Mouse (Mus musculus) embryonic facial prominence, embryonic 11.5 days (tissue): ENCODE results near the gene Scrn3. TPM values are rescaled to one million over a fixed set of nuclear protein-coding genes. Genes with fewer than 3 reads are reported as not detected.

ENCODE experiments used
- ATAC-seq: fragments of 200-750 bp; cut with Nextera tagmentation; replicated peaks from 2 replicates; pipeline ENCODE4 v1.8.0; 2017; ENCODE audit warnings: low read depth; ENCODE audit not compliant: insufficient number of reproducible peaks, low FRiP score, low TSS enrichment
- DNase-seq: peaks from one replicate; pipeline ENCODE4 v3.0.0-alpha.2; 2015; ENCODE audit warnings: low spot score
- H3K27ac ChIP-seq: fragments of 300-500 bp; sonication (generic); replicated peaks from 2 replicates; pipeline ENCODE4 v1.5.1; 2014; ENCODE audit warnings: mild to moderate bottlenecking, low read depth, low read length, control low read depth
- H3K27me3 ChIP-seq: fragments of 300-500 bp; sonication (generic); 2 replicates; pipeline ENCODE4 v1.6.1; 2014; ENCODE audit warnings: mild to moderate bottlenecking, low read length, moderate library complexity, mixed read lengths; ENCODE audit not compliant: control insufficient read depth, insufficient read depth
- H3K36me3 ChIP-seq: fragments of 300-500 bp; sonication (generic); replicated peaks from 2 replicates; pipeline ENCODE4 v1.6.1; 2014; ENCODE audit warnings: low read depth, mild to moderate bottlenecking, low read length, moderate library complexity, mixed read lengths; ENCODE audit not compliant: control insufficient read depth, insufficient read depth
- H3K4me1 ChIP-seq: fragments of 300-500 bp; sonication (generic); 2 replicates; pipeline ENCODE4 v1.6.1; 2014; ENCODE audit warnings: low read length, mixed read lengths; ENCODE audit not compliant: control insufficient read depth, insufficient read depth
- H3K4me2 ChIP-seq: fragments of 300-500 bp; sonication (generic); 2 replicates; pipeline ENCODE4 v1.6.1; 2014; ENCODE audit warnings: low read depth, mild to moderate bottlenecking, control low read depth, low read length, moderate library complexity
- H3K4me3 ChIP-seq: fragments of 300-500 bp; sonication (generic); 2 replicates; pipeline ENCODE4 v1.5.1; 2014; ENCODE audit warnings: low read depth, low read length, control low read depth
- H3K9ac ChIP-seq: fragments of 300-500 bp; sonication (generic); replicated peaks from 2 replicates; pipeline ENCODE4 v1.6.1; 2014; ENCODE audit warnings: mild to moderate bottlenecking, control low read depth, low read length
- H3K9me3 ChIP-seq: fragments of 300-500 bp; sonication (generic); replicated peaks from 2 replicates; pipeline ENCODE4 v1.6.1; 2016; ENCODE audit warnings: mild to moderate bottlenecking, low read length, inconsistent platforms, mixed read lengths; ENCODE audit not compliant: control insufficient read depth
- WGBS: fragments of 180-500 bp; shearing (Covaris S2); extraction: QIAGEN DNeasy Blood & Tissue Kit; methylation state at CpG from one replicate; pipeline ENCODE4 v1.1.7; 2014; 5-methylcytosine and 5-hydroxymethylcytosine counted together
- polyA plus RNA-seq: library from polyadenylated mRNA; unstranded; fragments of >200 nt; fragmentation: Nextera tagmentation; extraction: Ambion mirVana; gene quantifications from 2 replicates; pipeline ENCODE4 v1.2.1, GENCODE M21; 2014

Gene Scrn3
- polyA plus RNA-seq, 1 experiment from 2014 or later, result 14.5 TPM

DNA sequence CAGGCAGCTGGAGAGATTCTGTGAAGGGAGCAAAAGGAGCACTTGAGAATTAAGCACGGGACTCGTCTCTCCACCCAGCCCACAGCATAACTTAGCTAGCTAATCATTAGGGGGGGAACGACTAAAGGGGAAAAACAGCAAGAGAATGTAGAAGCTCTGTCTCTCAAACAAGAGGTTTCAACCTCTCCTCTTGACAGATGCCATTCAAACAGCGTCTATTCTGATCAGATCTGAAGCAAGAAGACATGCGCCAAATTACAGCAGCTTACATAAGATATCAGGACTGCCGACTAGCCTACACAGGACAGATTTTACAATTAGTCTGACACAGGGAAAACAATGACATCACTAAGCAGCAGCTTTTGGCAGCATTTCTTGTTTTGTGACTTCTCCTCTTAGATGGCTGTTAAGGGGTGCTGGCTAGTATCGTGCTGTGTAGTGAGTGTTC lies 39.5 kb downstream of the Scrn3 start:
- no peaks in the 10 kb centered on the region for H3K4me1 ChIP-seq
- H3K36me3 ChIP-seq, result no peaks in the 10 kb centered on the region
- no peaks in the 10 kb centered on the region for H3K27me3 ChIP-seq
- H3K9me3 ChIP-seq, result no peaks in the 10 kb centered on the region
- H3K4me3 ChIP-seq, result no peak overlapping the region
- DNase-seq, result no peak
- WGBS, result 57% methylated on average over 7 of the region's 7 CpGs
- ATAC-seq, result no peak
- H3K4me2 ChIP-seq, result no peak overlapping the region
- no peak overlapping the region for H3K9ac ChIP-seq
- no peak overlapping the region for H3K27ac ChIP-seq

DNA sequence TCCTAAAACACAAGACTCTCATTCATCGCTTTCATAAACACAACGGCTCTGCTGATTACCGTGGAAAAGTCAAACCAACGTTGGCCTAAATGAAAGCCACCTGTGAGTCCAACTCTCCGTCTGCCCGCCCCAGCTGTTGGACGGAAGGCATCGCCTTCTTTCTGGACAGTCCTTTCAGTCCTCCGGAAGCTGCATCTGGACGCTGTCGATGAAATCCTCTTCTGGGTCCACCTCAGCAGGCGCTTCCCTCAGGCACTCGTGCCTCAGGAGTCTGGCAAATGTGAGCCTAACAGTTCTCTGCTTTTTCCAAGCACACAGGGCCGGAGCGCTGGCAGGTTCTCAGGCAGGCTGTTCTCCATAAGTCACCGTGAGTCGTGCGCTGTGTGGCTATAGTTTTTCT lies 44.6 kb downstream of the Scrn3 start:
- H3K36me3 ChIP-seq, result no peaks in the 10 kb centered on the region
- H3K27ac ChIP-seq, result no peak overlapping the region
- DNase-seq, result peak; percentile 86
- no peaks in the 10 kb centered on the region for H3K27me3 ChIP-seq
- H3K4me3 ChIP-seq, result no peak overlapping the region
- WGBS, result 27% methylated on average over 18 of the region's 18 CpGs
- peak overlapping the region; percentile 26; the same call in 1 of the 2 replicates for H3K4me2 ChIP-seq
- ATAC-seq, result peak; percentile 76; the same call in 1 of the 2 replicates
- H3K4me1 ChIP-seq, result no peaks in the 10 kb centered on the region
- no peaks in the 10 kb centered on the region for H3K9me3 ChIP-seq
- H3K9ac ChIP-seq, result no peak overlapping the region

DNA sequence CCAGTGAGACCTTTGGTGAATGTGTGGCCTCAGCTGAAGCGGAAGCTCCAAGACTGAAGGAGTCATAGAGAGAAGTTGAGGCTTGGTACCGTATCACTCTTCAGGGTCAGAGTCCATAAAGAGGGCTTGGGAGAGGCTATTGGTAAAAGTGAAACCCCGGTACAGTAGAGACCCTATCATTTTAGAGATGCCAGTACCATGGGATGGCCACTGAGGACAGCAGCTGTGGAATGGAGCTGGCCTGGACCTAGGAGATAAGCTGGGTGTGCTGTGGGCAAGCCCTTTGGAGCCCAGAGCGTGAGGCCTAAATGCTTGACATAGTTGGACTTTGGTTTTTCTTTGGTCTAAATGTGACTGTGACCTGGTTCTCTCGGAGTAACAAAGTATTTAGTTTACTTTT lies 47.5 kb downstream of the Scrn3 start:
- WGBS, result 90% methylated on average over 5 of the region's 5 CpGs
- H3K9ac ChIP-seq, result no peak overlapping the region
- H3K27ac ChIP-seq, result no peak overlapping the region
- H3K4me3 ChIP-seq, result no peak overlapping the region
- no peaks in the 10 kb centered on the region for H3K36me3 ChIP-seq
- H3K9me3 ChIP-seq, result no peaks in the 10 kb centered on the region
- H3K4me2 ChIP-seq, result no peak overlapping the region
- H3K27me3 ChIP-seq, result no peaks in the 10 kb centered on the region
- ATAC-seq, result no peak
- no peak for DNase-seq
- no peaks in the 10 kb centered on the region for H3K4me1 ChIP-seq

DNA sequence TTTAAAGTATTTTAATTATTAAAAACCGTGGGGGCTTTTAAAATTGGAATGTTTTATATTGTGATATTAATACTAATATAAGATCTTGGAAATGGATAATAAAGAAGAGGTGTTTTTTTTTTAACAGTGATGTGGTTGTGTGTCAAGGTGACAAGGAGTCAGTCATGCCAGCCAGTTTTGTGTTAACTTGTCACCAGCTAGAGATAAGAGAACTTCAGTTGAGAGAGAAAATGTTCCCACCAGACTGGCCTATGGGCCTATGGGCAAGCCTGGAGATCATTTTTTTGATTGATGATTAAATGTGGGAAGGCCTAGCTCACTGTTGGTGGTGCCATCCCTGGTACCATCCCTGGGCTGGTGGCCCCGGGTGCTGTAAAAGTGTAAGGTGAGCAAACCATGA lies 48.1 kb downstream of the Scrn3 start:
- Histone ChIP-seq H3K9me3 (no peaks in the 10 kb centered on the region), H3K9ac (no peak overlapping the region), H3K27ac (no peak overlapping the region), H3K4me2 (no peak overlapping the region), H3K36me3 (no peaks in the 10 kb centered on the region), H3K4me1 (no peaks in the 10 kb centered on the region), H3K4me3 (no peak overlapping the region), H3K27me3 (no peaks in the 10 kb centered on the region)
- no peak for DNase-seq
- WGBS, result 84% methylated on average over 2 of the region's 2 CpGs
- no peak for ATAC-seq

DNA sequence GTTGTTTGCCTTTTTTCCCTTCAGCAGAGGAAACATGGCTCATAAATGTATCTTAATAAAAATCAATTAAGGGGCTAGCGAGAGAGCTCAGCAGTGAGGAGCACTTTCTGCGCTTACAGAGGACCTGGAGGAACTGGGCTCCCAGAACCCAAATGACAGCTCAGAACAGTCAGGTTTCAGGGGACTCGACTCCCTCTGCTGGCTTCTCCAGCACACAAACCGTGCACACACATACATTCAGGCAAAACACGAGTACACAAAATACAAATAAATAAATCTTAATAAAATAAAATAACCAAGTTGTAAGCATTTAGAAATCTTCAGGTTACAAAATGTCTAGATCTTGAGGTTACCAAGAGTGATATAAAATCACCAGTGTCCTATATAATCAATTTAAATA lies 51.0 kb downstream of the Scrn3 start:
- Histone ChIP-seq H3K4me3 (no peak overlapping the region), H3K36me3 (no peaks in the 10 kb centered on the region), H3K9ac (no peak overlapping the region), H3K4me1 (no peaks in the 10 kb centered on the region), H3K27me3 (no peaks in the 10 kb centered on the region), H3K9me3 (no peaks in the 10 kb centered on the region), H3K4me2 (no peak overlapping the region), H3K27ac (no peak overlapping the region)
- ATAC-seq (no peak), DNase-seq (no peak)
- WGBS, result 83% methylated on average over 5 of the region's 5 CpGs

DNA sequence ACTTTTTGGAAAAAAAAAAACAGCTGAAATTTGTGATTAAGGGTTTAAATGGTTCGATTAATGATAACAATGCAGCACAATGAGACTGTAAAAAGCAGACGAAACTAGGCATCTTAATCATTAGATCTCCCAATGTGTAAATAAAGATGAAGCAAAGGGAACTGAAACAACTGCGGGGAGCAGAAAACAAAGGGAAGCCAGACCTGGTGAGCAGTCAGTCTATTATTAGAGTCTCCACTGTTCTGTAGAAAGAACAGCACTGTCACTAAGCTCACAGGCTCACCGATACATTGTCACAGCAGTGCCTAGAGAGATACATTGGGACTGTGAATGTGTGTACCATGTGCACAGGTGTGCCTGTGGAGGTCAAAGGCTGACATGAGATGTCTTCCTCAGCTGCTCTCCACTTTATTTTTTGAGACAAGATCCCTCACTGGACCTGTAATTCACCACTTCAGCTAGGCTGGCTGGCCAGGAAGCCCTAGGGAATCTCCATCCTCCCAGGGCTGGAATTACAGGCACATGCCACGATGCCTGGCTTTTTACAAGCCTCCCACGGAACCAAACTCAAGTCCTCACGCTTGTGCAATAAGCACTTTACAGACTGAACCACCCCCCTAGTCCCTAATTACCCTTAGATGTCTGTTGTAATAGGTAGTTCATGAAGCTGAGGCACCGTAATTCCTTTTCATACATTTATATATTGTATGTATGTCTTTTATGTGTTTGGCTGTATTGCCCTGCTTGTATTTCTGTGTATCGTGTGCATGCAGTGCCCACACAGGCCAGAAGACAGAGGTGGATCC lies 59.3 kb downstream of the Scrn3 start:
- no peaks in the 10 kb centered on the region for H3K9me3 ChIP-seq
- H3K4me2 ChIP-seq, result no peak overlapping the region
- no peak for ATAC-seq
- DNase-seq, result no peak
- no peak overlapping the region for H3K4me3 ChIP-seq
- no peak overlapping the region for H3K27ac ChIP-seq
- no peaks in the 10 kb centered on the region for H3K4me1 ChIP-seq
- no peak overlapping the region for H3K9ac ChIP-seq
- 72% methylated on average over 9 of the region's 9 CpGs for WGBS
- H3K27me3 ChIP-seq, result no peaks in the 10 kb centered on the region
- H3K36me3 ChIP-seq, result no peaks in the 10 kb centered on the region

DNA sequence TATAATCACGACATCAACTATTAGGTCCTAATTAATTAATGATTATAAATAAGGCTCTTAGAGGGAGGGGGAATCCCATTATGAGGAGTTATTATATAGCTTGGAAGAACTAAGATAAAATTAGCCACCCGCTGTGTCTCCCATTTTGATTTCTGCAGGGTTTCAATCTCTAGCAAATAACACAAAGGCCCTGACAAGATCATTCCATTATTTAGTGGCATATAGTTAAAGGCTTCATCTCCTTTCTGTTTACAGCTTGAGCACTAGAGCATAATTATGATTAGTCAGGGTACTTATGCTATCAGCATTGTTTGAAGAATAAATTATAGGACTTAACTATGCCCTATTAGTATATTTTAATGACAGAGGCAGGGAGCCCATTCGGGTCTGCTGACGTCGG lies 65.9 kb downstream of the Scrn3 start:
- Histone ChIP-seq H3K9me3 (no peaks in the 10 kb centered on the region), H3K4me1 (no peaks in the 10 kb centered on the region), H3K36me3 (no peaks in the 10 kb centered on the region), H3K27ac (no peak overlapping the region), H3K9ac (no peak overlapping the region), H3K4me3 (no peak overlapping the region), H3K4me2 (no peak overlapping the region), H3K27me3 (no peaks in the 10 kb centered on the region)
- no peak for ATAC-seq
- 83% methylated on average over 5 of the region's 5 CpGs for WGBS
- no peak for DNase-seq

DNA sequence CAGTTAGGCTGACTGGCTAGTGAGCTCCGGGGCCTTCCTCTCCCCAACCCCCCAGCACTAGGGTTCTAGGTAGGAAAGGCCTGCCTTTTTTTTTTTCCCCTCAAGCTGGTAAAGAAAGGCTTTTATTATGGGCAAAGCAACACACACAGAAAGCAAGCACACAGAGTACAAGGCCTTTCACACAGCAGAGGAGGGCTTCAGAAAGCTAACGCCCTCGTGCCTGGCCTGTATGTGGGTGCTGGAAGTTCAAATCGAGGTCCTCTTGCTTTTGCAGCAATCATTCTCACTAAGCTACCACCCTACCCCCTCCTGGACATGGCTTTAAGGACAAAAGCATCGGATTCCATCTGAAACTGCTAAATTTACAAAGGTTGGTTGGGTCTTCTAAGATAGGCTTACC lies 67.3 kb downstream of the Scrn3 start:
- no peak for DNase-seq
- no peak overlapping the region; the same call in 1 of the 2 replicates for H3K9ac ChIP-seq
- WGBS, result 74% methylated on average over 5 of the region's 5 CpGs
- no peak for ATAC-seq
- no peaks in the 10 kb centered on the region for H3K4me1 ChIP-seq
- H3K4me2 ChIP-seq, result no peak overlapping the region
- H3K9me3 ChIP-seq, result no peaks in the 10 kb centered on the region
- no peaks in the 10 kb centered on the region for H3K27me3 ChIP-seq
- no peak overlapping the region for H3K4me3 ChIP-seq
- no peak overlapping the region for H3K27ac ChIP-seq
- no peaks in the 10 kb centered on the region for H3K36me3 ChIP-seq
